Mouse (Mus musculus) T-cell, adult 2 months (primary cell): ENCODE results near the gene Gm17657.
A peak's percentile ranks its signal among the peaks of the same experiment; 100 is the strongest.
"Not testable (repeated sequence)": the region's sequence is repeated elsewhere in the genome, so short reads cannot be mapped to it uniquely, and the experiment has no call there.

Experiments used
- DNase-seq: peaks from one replicate; pipeline ENCODE4 v3.0.0; 2022; ENCODE audit warnings: low spot score

Gm17657 gene

GRCm38 (mm10) chr17:29500802-29501469 lies 48.5 kb downstream of the Gm17657 start:
- no peak for DNase-seq

GRCm38 (mm10) chr17:29500243-29500740 lies 49.1 kb downstream of the Gm17657 start:
- DNase-seq = no peak

GRCm38 (mm10) chr17:29499511-29499910 lies 49.9 kb downstream of the Gm17657 start:
- no peak for DNase-seq

DNA sequence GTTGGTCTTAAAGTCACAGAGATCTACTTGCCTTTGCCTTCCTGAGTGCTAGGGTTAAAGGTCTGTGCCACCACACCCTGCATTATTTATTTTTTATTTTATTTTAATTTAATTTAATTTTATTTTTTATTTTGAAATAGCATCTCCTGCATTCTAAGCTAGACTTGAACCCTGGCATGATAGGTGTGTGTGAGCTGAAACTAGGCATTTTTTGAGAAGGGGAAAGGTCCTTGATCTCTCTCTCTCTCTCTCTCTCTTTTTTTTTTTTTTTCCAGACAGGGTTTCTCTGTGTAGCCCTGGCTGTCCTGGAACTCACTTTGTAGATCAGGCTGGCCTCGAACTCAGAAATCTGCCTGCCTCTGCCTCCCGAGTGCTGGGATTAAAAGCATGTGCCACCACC lies 50.5 kb downstream of the Gm17657 start:
- not testable (repeated sequence) for DNase-seq

DNA sequence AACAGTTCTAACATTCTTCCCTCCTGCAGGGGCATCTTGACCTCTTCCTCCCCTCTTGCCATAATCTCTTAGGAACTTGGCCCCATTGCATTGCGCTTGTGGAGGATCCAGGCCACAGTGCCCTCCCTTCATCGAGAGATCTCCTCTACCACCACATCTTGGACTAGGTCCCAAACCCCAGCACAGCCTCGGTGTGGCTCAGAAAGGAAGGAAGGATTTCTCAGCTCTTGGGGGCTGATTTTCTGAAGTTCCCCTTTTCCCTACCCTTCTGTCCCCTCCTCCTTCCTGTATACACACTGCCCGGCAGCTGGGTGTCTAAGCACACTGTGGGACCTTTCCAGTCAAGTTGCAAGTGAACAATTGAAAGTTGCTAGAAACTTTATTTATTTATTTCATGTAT lies 51.4 kb downstream of the Gm17657 start:
- DNase-seq = no peak

- not testable (repeated sequence) for DNase-seq
Measured at GRCm38 (mm10) chr17:29497481-29497880, 52.0 kb downstream of the Gm17657 start.

DNA sequence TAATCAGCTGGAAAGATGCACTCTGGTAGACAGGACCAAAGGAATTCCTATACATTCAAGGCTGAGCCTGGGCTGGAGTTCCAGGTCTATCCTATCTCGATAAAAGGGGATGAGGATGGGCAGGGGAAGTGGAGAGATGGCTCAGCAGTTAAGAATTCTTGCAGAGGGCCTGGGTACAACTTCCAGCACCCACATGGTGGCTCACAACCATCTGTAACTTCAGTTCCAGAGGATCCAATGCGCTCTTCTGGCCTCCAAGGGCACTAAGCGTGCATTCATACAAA lies 52.4 kb downstream of the Gm17657 start:
- no peak for DNase-seq

DNA sequence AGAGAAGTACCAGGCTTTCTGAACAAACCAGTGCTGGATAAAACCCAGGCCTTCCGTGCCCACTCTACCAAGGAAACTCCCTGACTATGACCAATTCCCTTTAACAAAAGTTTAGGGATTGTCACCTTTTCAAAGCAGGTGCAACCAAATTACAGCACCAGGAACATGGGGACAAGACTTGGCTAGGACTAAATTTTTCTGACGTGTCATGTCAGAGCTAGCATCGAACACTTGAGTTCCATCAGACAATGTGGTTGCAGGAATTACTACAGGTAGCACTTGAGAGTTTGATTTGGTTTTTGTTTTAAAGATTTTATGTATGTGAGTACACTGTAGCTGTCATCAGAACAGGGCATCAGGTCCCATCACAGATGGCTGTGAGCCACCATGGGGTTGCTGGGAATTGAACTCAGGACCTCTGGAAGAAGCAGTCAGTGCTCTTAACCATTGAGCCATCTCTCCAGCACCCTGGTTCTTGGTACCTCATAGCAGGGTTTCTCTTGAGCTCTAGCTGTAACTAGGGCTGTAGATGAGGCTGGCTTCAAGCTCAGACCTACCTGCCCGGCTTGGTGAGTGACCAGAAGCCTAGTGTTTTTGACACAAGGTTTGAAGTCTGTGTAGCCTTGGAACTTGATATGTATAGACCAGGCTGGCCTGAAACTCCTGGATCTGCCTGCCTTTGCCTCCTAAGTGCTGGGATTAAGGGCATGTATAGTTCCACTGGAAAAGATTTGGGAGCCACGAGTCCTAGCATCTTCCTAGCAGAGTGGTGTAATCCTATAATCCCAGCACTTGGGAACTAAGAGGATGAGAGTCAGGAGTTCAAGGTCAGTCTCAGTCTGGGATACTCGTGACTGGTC lies 53.0 kb downstream of the Gm17657 start:
- DNase-seq = no peak

DNA sequence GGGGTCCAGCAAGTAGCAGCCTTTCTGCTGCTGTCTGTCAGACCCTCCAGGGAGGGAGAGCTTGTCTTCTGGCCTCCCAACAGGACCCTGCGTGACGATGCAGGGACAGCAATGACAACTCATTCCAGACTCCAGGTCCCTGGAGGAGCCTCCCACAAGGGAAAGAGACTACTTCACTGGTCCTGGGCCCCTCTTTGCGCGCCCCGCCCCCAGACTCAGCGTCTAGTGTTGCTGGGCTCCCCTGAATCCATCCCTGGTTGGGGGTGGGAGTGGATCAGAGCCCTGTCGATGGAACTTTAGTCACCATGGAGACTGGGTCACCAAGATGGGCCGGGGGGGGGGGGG lies 54.7 kb downstream of the Gm17657 start:
- no peak for DNase-seq

DNA sequence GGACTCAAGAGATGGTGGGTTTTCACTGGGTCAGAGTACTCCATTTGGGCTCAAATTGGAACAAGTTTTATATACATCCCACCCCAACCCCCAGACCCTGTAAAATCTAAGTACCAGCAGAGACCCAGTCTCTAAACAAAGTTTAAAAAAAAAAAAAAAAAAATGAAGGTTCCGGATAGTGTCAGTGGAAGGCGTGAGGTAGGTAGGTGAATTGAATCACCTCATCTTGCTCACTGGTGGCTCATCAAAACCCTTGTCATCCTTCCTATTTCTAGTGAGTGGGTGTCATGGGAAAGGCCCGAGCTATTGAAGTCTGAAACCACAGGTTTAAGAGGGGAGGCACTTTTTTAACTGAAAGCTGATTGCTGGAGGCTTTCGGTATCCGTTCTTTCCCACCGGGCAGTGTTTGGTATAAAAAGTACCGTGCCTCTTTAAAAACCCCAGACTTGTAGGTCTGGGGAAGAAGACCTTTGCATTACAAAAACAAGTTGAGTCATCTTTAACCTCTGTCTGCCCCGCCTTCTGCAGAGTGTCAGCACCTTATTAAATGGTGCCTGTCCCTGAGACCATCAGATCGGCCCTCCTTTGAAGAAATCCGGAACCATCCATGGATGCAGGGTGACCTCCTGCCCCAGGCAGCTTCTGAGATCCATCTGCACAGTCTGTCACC lies 55.2 kb downstream of the Gm17657 start:
- DNase-seq = peak; percentile 82

DNA sequence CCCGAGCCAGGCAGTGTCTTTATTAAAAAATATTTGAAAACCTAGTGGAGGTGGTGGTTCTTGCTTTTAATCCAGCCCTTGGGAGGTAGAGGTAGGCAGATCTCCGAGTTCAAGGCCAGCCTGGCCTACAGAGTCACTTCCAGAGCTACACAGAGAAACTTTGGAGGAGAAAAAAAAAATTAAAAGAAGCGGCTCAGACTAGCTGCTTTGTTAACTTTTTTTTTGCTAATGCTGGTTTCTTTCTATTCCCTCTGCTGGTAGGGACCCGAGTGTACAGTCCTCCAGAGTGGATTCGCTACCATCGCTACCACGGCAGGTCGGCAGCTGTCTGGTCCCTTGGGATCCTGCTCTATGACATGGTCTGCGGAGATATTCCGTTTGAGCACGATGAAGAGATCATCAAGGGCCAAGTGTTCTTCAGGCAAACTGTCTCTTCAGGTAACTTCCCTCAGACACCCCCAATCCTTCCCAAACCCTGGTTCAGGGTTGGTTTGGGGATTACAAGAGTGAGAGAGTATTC lies 55.9 kb downstream of the Gm17657 start:
- DNase-seq = no peak

DNA sequence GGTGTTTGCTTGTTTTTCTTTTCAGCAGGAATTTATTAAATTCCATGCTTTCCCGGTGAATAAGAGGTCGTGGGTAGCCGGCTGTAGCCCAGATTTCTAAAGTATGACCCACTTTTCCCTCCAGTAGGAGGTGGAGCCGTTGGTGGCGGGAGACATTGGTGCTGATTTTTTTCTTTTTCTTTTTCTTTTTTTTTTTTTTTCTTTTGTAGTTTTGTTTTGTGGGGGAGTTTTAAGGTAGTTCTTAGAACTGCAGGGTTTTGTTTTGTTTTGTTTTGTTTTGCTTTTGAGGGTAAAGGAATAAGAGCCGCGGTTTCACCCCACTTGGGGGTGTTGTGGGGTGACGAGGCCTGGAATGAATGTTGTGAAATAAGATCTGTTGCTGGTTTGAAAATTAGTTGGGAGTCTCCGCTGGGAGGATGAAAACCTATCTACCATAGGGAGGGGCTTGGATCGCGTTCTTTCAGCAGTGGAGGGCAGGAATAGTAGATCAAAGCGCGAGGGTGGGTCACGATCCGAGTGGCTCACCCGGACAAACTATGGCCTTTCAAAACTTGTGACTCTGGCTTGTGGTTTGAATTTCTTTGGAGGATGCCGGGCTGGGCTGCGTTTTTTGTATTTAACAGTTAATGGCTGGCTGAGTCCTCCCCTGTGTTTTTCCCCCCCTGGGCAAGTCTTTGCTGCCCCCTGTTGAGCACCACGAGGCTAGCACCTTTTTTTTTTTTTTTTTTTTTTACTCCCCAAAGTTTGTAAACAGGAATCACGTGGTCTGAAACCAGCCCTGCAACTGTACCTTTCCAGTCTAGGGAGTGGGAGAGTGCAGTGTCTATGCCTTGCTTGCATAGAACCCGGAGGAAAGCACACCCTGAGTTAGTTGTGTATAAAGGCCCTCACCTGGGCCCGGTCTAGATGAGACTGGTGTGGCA lies 56.9 kb downstream of the Gm17657 start:
- peak; percentile 87 for DNase-seq

DNA sequence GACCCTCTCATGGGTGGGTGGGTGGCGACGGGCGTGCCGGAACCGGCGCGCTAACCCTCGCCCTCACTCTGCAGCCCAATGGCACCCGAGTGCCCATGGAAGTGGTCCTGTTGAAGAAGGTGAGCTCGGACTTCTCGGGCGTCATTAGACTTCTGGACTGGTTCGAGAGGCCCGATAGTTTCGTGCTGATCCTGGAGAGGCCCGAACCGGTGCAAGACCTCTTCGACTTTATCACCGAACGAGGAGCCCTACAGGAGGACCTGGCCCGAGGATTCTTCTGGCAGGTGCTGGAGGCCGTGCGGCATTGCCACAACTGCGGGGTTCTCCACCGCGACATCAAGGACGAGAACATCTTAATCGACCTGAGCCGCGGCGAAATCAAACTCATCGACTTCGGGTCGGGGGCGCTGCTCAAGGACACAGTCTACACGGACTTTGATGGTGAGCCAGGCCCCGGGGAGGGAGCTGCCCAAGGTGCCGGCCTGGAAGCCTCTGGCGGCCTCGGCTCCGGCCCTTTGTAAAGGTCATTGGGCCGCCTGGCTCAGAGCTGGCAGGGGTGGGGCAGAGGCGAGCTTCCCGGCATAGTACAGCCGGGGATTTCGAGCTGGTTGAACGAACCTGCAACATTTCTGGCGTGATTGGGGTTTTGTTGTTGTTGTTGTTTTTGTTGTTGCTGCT lies 57.7 kb downstream of the Gm17657 start:
- peak; percentile 41 for DNase-seq

DNA sequence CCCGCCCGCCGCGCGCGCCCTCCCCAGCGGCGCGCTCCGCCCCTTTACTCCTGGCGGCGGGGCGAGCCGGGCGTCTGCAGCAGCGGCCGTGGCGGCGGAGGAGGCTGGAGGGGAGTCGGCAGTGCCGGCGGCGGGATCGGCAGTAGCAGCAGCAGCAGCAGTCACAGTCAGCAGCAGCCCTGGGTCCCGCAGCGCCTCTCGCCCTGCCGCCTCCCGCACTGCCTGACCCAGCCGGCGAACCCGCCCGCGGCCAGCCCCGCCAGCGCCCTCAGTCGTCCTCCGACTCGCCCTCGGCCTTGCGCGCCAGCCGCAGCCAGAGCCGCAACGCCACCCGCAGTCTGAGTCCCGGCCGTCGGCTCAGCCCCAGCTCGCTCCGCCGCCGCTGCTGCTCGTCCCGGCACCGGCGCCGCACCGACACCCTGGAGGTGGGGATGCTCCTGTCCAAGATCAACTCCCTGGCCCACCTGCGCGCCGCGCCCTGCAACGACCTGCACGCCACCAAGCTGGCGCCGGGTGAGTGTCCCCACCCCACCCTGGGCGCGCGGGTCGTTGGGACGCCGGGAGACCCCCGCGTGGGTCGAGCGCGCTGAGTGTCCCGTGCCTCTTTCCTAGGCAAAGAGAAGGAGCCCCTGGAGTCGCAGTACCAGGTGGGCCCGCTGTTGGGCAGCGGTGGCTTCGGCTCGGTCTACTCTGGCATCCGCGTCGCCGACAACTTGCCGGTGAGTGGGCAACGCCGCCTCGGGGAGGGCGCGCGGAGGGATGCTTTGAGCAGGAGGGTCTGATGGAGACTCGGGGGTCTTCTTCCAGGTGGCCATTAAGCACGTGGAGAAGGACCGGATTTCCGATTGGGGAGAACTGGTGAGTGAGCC lies 58.5 kb downstream of the Gm17657 start, which contains the start of gene Pim1:
TSS of gene Pim1 (plus strand) at position 41 of the 869 bp plus-strand sequence.
- DNase-seq = peak; percentile 71

DNA sequence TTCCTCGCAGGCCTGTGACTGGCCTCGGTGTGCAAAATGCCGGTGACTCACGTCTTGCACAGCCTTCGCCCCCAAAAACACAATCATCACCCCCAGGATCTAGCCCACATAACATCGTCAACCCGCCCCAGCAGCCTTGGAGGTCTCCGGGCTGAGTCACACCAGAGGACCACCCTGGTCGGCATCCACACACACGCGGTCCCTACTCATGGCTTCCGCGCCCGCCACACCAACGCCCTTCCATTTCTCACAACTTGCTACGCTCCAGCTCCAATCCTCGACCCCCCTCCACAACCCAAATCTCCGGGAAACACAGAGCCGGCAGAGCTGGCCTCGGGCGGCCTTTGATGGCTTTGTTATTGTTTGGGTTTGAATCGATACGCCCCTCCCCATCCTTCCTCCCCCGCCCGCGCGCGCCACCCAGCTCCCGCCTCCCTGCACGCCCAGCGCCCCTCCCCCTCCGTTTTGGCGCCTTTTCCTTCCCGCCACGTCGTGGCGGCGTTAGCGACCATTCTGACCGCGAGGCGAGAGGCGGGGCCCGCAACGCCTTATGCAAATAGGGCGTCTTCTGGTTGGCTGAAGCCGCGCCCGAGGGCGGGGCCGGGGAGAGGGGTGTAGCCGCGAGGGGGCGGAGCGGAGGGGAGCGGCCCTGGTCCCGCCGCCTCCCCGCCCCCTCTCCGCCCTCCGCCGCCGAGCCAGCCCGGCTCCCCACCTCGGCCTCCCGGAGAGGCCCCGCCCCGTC lies 59.3 kb downstream of the Gm17657 start:
- peak; percentile 97 for DNase-seq

DNA sequence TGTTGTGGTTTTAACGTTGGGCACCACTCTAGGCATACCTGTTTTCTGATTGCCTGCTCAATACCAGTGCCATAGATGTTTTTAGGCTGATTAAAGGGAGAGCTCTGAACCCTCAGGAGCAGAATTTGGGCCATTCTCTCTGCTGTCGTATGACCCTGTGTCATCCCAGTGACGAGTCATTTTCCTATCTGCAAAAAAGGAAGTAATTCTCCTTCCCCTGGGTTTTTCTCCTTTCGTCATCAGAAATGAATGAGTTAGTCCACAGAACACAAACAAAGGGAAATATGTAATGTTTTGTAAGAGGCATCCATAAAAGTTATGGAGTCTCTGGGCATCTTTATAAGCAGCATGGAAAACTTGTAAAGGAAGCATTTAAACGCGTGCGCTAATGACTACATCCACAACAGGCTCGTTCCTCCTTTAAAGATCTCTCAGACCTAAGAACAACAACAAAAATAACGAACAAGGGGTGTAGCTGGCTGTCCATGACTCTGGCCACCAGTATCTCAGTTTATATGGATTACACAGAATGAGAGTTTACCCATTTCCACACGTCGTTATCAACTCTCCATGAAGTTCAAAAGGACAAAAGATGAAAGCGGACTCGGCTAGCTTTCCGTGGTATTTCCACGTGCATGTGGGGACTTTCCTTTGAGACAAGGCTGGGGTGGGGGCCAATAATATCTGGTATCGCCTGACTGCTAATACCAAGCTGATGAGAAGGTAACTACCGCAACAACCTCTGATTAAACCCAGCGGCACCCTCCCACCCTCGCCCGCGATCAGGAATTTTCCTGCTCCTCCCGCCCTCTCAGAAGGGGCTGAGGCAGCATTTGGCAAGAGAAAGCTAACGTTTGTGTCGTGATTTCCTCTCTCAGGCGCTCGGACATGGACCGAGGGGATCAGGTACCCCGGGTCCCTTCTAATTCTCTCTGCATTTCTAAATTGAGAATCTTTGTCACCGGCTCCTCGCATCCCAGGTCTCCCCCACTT lies 60.2 kb downstream of the Gm17657 start:
- DNase-seq = peak; percentile 62

GRCm38 (mm10) chr17:29488257-29488977 lies 61.0 kb downstream of the Gm17657 start:
- DNase-seq = no peak
